Mouse (Mus musculus): ENCODE measurements around the gene Limd2.
A peak's percentile ranks its signal among the peaks of the same experiment; 100 is the strongest.
"Not testable (repeated sequence)": the region's sequence is repeated elsewhere in the genome, so short reads cannot be mapped to it uniquely, and the experiment has no call there.

Limd2 gene

DNA sequence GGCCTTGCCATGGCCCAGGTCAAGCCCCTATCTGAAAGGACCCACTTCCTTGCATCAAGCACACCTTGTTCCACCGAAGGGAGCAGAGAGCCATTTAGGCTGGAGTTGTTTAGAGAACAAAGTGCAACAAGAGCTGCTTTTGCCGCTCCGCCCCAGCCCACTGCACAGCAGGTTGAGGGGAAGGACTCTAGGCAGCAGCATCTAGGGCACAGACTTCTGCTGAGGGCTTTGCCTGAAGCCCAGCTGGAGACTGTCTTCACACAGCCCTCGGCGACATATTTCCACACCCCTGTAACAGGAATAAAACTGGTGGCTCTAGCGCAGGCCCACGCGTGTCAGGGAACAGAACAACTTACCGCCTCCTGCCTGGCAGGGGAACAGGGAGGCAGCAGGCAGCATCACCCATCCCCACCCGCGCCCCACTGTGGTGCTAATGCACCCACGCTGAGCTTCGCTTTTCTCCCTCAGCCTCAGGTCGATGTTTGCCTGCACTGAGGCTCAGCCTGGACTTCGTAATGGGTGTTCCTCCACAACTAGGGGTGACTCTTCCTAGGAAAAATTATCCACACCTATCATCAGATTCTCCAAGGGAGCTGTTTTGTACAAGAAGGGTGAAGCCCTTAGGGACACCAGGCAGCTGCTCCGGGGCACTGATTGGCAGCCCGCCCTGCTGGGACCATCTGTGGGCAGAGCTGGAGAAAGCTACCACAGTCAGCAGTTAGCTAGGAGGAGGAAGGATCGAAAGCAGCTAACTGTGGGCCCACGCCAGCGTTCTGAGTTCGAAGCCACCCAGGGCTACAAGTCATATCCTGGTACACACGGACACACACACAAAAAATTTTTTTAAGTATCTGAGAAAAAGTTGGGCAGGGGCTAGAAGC, at the start of gene Limd2, which contains the start of gene Gm10840:
Gene Limd2, minus strand, starts transcription at position 20 of the 881 bp plus-strand sequence.
Gene Gm10840, plus strand, starts transcription at position 10 of the 881 bp plus-strand sequence.
- peak; percentile 43 for DNase-seq

DNA sequence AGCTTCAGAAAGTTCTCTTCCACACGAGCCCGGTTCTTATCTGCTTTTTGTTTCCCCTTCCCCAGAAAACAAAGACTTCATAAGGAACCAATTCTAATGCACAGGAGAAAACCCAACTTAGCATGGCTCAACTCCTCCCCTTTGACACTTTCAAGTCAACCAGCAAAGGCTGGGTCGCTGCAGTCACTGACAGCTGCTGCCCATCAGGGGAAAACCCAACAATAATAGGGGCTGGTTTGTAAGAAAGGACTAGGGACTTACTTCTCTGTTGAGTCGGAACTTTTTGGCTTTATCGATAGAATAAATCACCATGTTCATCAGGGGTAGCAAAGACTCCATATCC, 41.4 kb upstream of the Limd2 start, which contains the start of gene Strada:
Gene Strada, minus strand, starts transcription at position 46 of the 343 bp plus-strand sequence.
- DNase-seq = no peak

DNA sequence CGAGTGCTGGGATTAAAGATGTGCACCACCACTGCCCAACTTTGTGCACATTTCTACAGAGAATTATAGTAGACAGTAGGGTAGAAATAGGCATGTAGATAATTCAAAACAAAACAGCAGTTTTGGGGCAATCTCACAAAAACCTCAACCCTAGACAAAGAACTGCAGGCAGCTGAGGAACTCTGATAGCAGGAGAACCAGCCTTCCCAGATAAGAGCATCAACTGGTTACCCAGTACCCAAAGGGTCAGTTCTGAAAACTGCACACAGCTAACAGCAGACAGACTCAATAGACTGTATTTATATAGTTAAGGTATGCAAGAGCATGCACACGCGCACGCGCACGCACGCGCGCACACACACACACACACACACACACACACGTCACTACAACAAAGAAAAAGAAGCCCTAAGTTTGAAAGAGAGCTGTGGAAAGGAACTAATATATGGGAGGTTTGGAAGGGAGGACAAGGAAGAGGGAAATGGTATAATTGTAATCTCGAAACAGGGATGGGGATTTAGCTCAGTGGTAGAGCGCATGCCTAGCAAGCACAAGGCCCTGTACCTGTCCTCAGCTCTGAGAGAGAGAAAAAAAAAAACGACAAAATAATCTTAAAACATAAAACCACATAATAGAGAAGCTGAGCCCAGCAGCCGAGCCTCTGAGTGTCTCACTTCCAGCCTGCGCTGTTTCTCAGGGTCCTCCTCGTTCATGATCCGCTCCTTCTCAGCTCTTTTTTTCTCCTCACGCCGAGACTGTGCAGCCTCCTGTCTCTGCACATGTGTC, 40.9 kb upstream of the Limd2 start:
- DNase-seq = no peak

GRCm38 (mm10) chr11:106200756-106201155, 40.1 kb upstream of the Limd2 start:
- no peak for DNase-seq

- DNase-seq = not testable (repeated sequence)
Measured at GRCm38 (mm10) chr11:106199997-106200396, 39.3 kb upstream of the Limd2 start.

- DNase-seq = no peak
Measured at GRCm38 (mm10) chr11:106198277-106198676, 37.6 kb upstream of the Limd2 start.

GRCm38 (mm10) chr11:106195341-106195740, 34.7 kb upstream of the Limd2 start:
- no peak for DNase-seq

DNA sequence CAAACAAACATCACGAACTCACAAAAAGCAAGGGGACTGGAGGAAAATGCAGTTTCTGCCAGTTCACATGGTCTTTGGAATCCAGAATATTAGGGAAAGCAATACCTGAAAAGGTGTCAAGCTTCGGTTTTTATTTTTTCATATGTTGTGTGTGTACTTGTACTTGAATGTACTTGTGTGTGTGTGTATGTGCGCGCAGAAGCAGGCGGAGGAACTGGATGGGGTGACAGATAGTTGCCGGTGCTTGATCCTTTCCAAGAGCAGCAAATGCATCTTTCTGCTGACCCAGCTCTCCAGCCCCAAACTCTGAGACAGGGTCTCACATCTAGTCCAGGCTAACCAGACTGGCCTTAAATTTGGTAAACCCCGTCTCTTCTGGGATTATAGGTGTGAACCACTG, 34.2 kb upstream of the Limd2 start:
- DNase-seq = no peak

DNA sequence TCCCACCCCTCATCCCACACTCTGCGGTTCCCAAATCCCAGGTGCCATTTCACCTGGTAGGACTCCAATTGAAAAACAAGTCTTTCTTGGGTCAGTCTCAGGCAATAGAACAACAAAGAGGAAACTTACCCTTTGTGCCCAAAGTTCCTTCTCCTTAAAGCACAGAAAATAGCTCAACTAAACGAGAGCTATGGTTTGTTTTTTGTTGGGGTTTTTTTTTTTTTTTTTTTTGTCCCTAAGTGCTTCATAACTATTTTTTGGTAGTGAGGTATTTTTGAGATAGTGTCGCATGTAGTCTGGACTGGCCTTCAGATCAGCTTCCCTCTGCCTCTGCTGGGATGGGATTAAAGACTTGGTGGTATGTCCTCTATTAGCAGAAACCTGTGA, 33.5 kb upstream of the Limd2 start:
- no peak for DNase-seq

DNA sequence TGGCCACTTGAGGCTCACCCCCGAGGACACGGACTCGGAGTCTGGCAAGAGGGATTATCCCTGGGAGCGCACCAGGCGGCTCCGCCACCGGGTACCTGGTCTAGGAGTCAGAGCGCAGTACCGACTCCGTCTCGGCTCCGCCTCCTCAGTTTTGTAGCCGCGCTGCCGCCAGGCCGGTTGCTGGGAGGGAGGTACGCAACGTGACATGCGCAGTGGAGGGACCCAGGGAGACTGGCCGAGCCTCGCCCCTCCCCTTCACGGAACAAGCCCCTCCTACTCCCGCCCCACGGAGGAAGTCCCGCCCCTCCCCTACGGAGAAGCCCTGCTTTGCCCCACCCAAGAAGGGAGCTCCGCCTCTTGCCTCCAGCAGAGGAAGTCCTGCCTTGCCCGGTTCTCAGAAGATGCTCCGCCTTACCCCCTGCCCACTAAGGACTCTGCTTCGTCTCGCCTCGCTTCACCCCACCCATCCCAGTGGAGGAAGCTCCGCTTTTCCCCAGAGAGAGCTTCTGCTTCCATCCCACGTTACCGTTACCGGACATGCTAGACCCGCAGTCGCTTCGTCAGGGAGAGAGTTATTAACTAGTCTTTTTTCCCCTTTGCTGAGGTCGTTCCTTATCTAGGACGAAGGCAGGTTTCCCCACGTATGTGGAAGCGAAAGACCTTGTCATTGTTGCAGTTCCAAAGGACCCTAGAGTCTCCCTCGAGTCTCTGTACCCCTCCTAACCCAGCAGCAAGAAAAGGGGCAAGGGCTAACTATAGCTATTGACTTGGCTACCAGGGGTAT, 32.9 kb upstream of the Limd2 start:
- DNase-seq = peak; percentile 98

DNA sequence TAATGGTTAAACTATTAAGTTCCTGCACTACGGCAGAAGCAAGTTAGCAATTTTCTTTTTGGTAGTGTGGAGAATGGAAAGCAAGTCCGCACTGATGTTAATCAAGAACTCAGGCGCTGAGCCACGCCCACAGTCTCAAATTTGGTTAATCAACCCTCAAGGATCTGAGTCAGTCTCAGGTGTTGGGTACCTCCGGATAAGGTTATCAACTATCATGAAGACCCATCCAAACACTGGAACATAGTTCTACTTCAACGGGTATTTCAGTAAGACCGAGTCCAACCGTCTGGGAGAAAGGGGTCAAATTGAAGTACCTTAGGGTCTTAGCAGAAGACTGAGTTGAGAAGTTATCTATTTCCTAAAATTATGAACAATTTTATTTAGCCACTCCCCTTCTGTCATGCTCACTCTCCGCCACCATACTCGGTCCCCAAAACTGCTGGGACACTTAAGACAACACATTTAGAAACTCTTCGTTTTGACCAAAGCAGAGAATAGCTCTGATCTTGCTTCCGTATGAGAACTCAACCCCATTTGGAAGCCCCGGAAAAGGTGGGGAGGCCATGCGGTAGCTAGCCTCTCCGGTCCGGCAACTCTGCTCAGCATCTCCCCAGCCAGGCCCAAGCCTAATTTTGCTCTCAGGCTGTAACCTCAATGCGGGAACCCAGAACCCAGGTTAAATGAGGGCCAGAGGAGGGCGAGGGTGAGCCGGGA, 32.2 kb upstream of the Limd2 start:
- DNase-seq = peak; percentile 39

- DNase-seq = no peak
Measured at GRCm38 (mm10) chr11:106192241-106192640, 31.6 kb upstream of the Limd2 start.

DNA sequence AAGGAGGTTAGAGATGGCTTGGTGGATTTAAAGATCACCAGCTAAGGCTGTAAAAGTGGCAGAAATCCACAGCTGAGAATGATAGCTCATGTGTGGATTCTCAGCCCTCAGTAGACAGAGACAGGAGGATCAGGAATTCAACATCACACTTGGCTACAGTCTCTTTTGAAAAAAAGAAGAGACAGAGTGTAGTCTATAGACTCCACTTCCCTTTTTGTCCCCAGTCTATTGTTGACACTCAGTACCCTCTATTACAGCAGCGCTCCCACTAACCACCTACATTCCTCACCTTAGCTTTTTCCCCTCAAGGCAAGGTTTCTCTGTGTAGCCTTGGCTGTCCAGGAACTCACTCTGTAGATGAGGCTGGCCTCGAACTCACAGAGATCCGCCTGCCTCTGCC, 31.1 kb upstream of the Limd2 start:
- DNase-seq = no peak

- no peak for DNase-seq
Measured at GRCm38 (mm10) chr11:106187326-106187725, 26.7 kb upstream of the Limd2 start.

DNA sequence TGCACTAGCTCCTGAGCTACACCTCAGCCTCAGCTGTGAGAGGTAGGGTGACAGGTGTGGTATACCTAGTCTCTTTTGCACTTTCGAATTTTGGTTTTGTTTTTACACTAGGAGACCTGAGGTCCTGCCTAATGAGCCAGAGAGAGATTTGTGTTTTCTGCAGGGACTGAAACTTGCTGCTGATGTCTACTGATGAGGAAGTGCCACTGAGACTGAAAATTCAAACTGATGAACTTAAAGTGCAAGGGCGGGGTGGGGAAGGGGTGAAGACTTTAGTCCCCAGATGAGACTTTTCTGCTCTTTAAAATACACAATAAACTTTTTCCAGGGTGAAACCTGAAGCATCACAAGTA, 19.8 kb upstream of the Limd2 start:
- DNase-seq = no peak

DNA sequence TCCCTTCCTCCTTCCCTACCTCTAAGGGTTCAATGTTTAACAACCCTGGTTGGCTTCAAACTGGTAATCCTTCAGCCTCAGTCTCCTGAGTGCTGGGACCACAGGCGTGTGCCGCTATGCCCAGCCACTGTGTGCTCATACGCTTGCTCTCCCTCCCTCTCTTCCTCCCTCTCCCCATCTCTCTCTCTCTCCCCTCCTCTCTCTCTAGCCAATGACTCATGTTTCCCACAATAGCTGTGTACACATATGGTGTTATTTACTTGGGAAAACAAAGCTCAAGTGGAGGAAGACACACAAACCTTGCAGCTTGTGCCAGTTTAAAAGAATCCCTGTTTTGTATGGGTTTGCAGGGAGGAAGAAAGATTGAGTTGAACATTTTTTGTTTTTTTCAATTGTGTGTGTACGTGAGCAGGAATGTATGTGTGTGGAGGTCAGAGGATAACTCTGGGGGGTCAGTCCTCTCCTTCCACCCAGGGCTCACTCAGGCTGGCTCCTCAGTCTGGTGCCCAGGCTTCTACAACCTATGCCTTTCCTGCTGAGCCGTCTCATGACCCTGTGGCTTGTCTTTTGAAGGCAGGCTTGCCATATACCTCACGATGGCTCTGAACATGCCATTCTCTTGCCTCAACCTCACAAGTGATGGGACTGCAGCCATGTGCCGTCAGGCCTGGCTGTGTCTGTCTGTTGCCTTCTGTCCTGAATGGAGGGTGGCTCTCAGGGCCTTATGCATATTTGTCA, 19.2 kb upstream of the Limd2 start:
- no peak for DNase-seq

DNA sequence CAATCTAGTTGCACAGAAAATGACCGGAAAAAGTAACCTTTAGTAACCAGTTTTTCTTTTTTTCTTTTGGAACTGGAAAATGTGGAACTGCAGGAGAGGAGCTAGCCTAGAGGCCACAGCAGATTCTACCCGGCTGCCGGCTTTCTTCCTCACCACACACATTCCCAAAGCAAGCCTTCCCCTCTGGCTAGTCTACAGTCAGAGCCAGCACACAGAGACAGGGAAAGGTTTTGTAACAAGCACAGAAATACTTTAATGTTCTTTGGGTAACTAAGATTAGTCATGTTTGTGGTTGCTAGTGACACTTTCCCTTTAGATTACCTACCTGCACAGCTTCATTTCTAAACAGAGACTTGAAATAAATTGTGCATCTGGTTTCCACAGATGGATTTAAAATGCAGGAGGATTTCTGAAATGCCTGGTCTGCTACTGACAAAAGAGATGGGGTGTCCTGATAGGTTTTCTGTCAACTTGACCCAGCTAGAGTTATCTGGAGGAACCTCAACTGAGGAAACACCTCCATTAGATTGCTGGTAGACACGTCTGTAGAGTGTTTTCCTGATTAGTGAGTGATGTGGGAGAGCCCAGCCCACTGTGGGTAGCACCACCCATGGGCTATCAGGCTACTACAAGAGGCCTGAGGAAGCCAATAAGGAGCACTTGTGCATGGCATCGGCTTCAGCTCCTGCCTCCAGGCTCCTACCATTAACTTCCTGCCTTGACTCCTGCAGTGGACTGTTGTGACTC, 17.5 kb upstream of the Limd2 start:
- no peak for DNase-seq

GRCm38 (mm10) chr11:106176372-106176771, 15.7 kb upstream of the Limd2 start:
- no peak for DNase-seq

DNA sequence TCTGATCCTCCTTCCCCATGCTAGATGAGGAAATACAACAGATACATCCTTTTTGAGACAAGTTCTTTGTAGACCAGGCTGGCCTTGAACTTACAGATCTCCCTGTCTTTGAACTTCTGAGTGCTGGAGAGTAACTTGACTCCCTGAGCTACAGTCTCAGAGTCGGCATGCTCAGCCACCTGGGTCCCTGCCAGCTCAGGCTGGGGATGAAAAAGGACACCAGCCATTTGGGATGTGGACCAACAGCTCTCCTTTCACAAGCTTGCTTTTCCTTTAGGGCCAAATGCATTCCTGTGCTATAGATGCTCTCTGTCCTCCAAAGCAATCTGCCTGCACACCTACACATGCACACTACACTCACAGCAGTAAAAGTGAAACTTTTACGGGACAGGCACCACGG, 14.4 kb upstream of the Limd2 start:
- no peak for DNase-seq

DNA sequence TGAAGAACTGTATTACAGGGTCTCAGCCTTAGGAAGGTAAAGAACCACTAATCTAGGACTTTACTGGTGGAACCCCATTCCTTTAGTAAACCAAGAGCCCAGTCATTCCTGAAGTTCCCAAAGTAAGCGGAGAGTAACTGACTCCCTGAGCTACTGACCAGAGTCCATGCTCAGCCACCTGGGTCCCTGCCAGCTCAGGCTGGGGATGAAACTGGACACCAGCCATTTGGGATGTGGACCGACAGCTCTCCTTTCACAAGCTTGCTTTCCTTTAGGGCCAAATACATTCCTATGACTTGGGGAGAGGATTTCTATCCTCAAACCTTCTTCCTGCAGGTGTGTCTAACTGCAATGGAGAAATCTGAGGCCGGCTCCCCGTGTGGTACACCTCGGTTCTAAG, 13.7 kb upstream of the Limd2 start:
- DNase-seq = peak; percentile 71

DNA sequence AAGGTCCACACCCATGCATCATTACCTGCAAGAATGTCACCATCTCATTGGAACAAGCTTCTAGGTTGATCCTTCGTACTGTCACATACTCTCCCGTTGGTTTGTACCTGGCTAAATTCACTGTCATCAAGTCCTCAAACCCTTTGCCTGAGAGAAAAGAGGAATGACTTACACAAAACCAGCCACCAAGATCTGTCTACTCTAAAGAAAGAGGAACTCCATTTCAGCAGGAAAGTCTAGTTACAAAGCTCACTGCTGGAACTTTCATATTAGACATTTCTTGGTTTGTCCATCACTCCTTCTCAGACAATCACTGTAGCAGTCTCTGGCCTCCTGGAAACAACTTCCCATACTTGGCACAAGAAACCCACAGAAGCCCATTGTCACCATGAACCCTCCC, 12.6 kb upstream of the Limd2 start:
- no peak for DNase-seq

All from kidney, postnatal 14 days (tissue).